Mouse (Mus musculus) thymus, adult 2 months (tissue): Measurements from ENCODE around the gene Arid1a. TPM values are rescaled to one million over a fixed set of nuclear protein-coding genes. Genes with fewer than 3 reads are reported as not detected.

Source experiments
- DNase-seq: peaks from one replicate; pipeline ENCODE4 v3.0.0; 2021
- H3K27ac ChIP-seq: fragments of 200-500 bp; 2 replicates; pipeline ENCODE4 v1.5.1; 2012; ENCODE audit warnings: low read length, control low read depth; ENCODE audit not compliant: control insufficient read depth, insufficient read depth
- H3K27me3 ChIP-seq: fragments of 200-500 bp; 2 replicates; pipeline ENCODE4 v1.6.1; 2012; ENCODE audit warnings: mild to moderate bottlenecking, low read length, moderate library complexity, mixed read lengths; ENCODE audit not compliant: control insufficient read depth, insufficient read depth
- H3K36me3 ChIP-seq: fragments of 200-500 bp; 2 replicates; pipeline ENCODE4 v1.6.1; 2012; ENCODE audit warnings: mild to moderate bottlenecking, low read length, moderate library complexity; ENCODE audit not compliant: control insufficient read depth, insufficient read depth
- H3K4me1 ChIP-seq: fragments of 200-500 bp; replicated peaks from 2 replicates; pipeline ENCODE4 v1.6.1; 2012; ENCODE audit warnings: low read length; ENCODE audit not compliant: control insufficient read depth, insufficient read depth
- H3K4me3 ChIP-seq: fragments of 200-500 bp; 2 replicates; pipeline ENCODE4 v1.5.1; 2012; ENCODE audit warnings: mild to moderate bottlenecking, low read length, control low read depth, moderate library complexity; ENCODE audit not compliant: control insufficient read depth, insufficient read depth
- CTCF ChIP-seq: fragments of 200-500 bp; IDR thresholded peaks from 2 replicates; pipeline ENCODE4 v1.5.1; 2012; ENCODE audit warnings: mild to moderate bottlenecking, control low read depth, low read length, moderate library complexity, borderline replicate concordance; ENCODE audit not compliant: control insufficient read depth, poor library complexity, insufficient read depth; ENCODE audit errors: extremely low read depth
- POLR2A ChIP-seq: fragments of 200-500 bp; IDR thresholded peaks from 2 replicates; pipeline ENCODE4 v1.6.1; 2012; ENCODE audit warnings: mild to moderate bottlenecking, low read length, control low read depth, moderate library complexity; ENCODE audit not compliant: control insufficient read depth, poor library complexity, insufficient read depth; ENCODE audit errors: extremely low read depth
- WGBS: fragments of 180-500 bp; shearing (Covaris S2); methylation state at CpG from one replicate; pipeline ENCODE4 v1.1.7; 2018; 5-methylcytosine and 5-hydroxymethylcytosine counted together
- polyA plus RNA-seq: library from polyadenylated mRNA; depleted of rRNA; stranded (reverse); fragments of >200 nt; gene quantifications from 2 replicates; pipeline ENCODE4 v1.2.3, GENCODE M21; 2012; rRNA removed

The Arid1a gene
- polyA plus RNA-seq: 289 and 363 TPM in 2 replicates

DNA sequence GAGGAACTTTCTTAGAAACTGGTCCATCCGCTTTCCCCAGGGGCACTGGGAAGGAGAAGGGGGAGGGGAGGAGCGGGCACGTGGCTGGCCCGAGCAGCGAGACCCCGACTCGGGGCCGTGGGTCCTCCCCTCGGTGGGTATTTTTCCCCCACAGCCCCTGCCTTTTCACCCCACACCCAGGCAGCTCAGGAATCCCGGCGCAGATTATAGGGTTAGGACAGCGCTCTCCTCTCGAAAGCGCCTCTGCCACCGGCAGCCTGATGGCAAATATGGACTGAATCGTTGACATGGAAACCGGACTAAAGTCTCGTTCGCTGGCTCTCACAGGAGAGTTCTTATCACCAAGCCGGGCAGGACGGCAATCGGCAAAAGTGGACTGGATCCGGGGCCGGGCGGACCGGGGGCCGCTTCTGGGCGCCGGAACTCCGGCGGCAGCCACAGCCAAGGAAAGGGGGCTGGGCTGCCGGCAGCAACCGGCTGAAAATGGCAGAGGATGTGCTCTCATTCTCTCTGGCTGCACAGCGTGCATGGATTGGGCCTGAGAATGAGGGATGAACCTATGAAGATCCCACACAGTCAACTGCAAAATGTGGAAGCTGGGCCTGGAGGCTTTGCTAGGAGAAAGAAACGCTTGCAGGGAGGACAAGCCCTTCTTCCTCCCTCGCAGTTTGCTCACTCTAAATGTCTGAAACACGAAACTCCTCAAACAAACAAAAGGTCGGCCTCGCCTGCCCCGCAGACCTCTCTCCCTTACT lies at the start of gene Arid1a:
Gene Arid1a, minus strand, starts transcription at position 256 of the 755 bp plus-strand sequence.
- TF ChIP-seq POLR2A: peak; percentile 61
- 0 out of 2 replicates have a peak, but pooled peaks have one; percentile 41 for TF ChIP-seq CTCF
- DNase-seq: peak; percentile 97
- WGBS: under 1% methylated on average over 40 of the region's 40 CpGs

GRCm38 (mm10) chr4:133804401-133805263 lies 48.1 kb upstream of the Arid1a start:
- no peak for TF ChIP-seq POLR2A
- no peak for TF ChIP-seq CTCF
- Histone ChIP-seq H3K27ac (no peak overlapping the region; the same call in 1 of the 2 replicates), H3K36me3 (no peaks in the 10 kb centered on the region), H3K4me3 (no peak overlapping the region), H3K4me1 (peaks cover 8% of the 10 kb centered on the region), H3K27me3 (no peaks in the 10 kb centered on the region)
- WGBS: 25% methylated on average over 15 of the region's 15 CpGs
- peak; percentile 61 for DNase-seq

More for the DNA sequence above, at the start of gene Arid1a:
- Histone ChIP-seq H3K27me3 (no peaks in the 10 kb centered on the region), H3K4me1 (peaks cover 25% of the 10 kb centered on the region), H3K27ac (peak within 1 kb of the TSS; percentile 95), H3K36me3 (no peaks in the 10 kb centered on the region), H3K4me3 (peak within 1 kb of the TSS; percentile 79)

DNA sequence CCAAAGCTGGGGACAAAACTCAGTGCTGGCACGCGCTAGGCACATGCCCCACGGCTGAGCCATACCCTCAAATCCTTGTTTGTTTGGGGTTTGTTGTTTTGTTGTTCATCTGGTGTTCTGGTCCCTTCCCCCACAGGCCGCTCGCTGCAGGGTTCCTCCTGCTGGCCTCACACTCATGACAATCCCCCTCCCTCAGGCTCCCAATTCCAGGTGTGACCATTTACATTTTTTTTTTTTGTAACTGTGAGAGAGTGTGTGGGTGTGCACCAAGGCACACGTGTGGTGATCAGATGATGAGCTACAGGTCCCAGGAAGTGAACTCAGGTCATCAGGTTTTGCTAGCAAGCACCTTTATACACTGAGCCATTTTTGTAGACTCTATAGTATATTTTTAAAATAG lies 44.0 kb upstream of the Arid1a start:
- no peak for DNase-seq
- WGBS: 73% methylated on average over 6 of the region's 6 CpGs

DNA sequence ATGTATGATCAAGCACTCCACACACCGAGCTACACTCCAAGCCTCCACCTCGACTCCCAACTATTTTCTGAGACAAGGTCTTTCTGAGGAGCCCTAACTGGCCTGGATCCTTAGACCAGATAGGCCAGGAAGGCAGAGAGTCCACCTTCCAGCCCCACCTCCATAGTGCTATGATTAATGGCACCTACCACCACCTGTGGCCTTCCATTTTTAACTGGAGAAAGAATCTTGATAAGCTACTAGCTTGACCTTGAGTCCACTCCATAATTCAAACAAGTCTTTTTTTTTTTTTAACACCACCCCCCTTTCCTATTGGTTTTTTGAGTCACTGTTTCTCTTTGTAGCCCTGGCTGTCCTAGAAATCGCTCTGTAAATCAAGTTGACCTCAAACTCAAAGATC lies 36.7 kb upstream of the Arid1a start:
- TF ChIP-seq POLR2A: no peak
- no peak for TF ChIP-seq CTCF
- Histone ChIP-seq H3K27me3 (no peaks in the 10 kb centered on the region), H3K4me1 (no peaks in the 10 kb centered on the region), H3K36me3 (no peaks in the 10 kb centered on the region), H3K27ac (no peak overlapping the region), H3K4me3 (no peak overlapping the region)
- no peak for DNase-seq
- WGBS: 96% methylated on average over 3 of the region's 3 CpGs

More for the DNA sequence above, 44.0 kb upstream of the Arid1a start:
- no peak overlapping the region for H3K4me3 ChIP-seq
- peaks cover 8% of the 10 kb centered on the region for H3K4me1 ChIP-seq
- H3K27me3 ChIP-seq: no peaks in the 10 kb centered on the region
- no peak overlapping the region for H3K27ac ChIP-seq
- H3K36me3 ChIP-seq: no peaks in the 10 kb centered on the region
- no peak for TF ChIP-seq CTCF
- no peak for TF ChIP-seq POLR2A

GRCm38 (mm10) chr4:133774570-133775554 lies 18.3 kb upstream of the Arid1a start:
- Histone ChIP-seq H3K4me1 (peaks cover 6% of the 10 kb centered on the region), H3K27me3 (no peaks in the 10 kb centered on the region), H3K36me3 (no peaks in the 10 kb centered on the region), H3K4me3 (no peak overlapping the region), H3K27ac (no peak overlapping the region)
- WGBS: 45% methylated on average over 21 of the region's 21 CpGs
- peak; percentile 18 for DNase-seq
- no peak for TF ChIP-seq POLR2A
- TF ChIP-seq CTCF: 0 out of 2 replicates have a peak, but pooled peaks have one; percentile 30
